Mouse (Mus musculus): ENCODE data around the gene Ksr1.

Ksr1 gene

GRCm38 (mm10) chr11:79067172-79067571 is 79.0 kb downstream of the Ksr1 start:
- no peak for DNase-seq (ENCODE audit: extremely low spot score, low spot score)

GRCm38 (mm10) chr11:79066191-79066530 is 80.0 kb downstream of the Ksr1 start:
- DNase-seq (ENCODE audit: extremely low spot score, low spot score), result no peak

GRCm38 (mm10) chr11:79065463-79066190 is 80.6 kb downstream of the Ksr1 start:
- no peak for DNase-seq (ENCODE audit: extremely low spot score, low spot score)

- DNase-seq (ENCODE audit: extremely low spot score, low spot score), result no peak
Measured at GRCm38 (mm10) chr11:79064311-79064710, 81.9 kb downstream of the Ksr1 start.

GRCm38 (mm10) chr11:79063616-79064015 is 82.6 kb downstream of the Ksr1 start:
- no peak for DNase-seq (ENCODE audit: extremely low spot score, low spot score)

GRCm38 (mm10) chr11:79062897-79063296 is 83.3 kb downstream of the Ksr1 start:
- no peak for DNase-seq (ENCODE audit: extremely low spot score, low spot score)

GRCm38 (mm10) chr11:79061839-79062238 is 84.4 kb downstream of the Ksr1 start:
- DNase-seq (ENCODE audit: extremely low spot score, low spot score), result no peak

- DNase-seq (ENCODE audit: extremely low spot score, low spot score), result no peak
Measured at GRCm38 (mm10) chr11:79059850-79060249, 86.4 kb downstream of the Ksr1 start.

- DNase-seq (ENCODE audit: extremely low spot score, low spot score), result no peak
Measured at GRCm38 (mm10) chr11:79059062-79059461, 87.1 kb downstream of the Ksr1 start.

GRCm38 (mm10) chr11:79058610-79059009 is 87.6 kb downstream of the Ksr1 start:
- no peak for DNase-seq (ENCODE audit: extremely low spot score, low spot score)

- no peak for DNase-seq (ENCODE audit: extremely low spot score, low spot score)
Measured at GRCm38 (mm10) chr11:79057809-79058208, 88.4 kb downstream of the Ksr1 start.

GRCm38 (mm10) chr11:79056891-79057290 is 89.3 kb downstream of the Ksr1 start:
- no peak for DNase-seq (ENCODE audit: extremely low spot score, low spot score)

- DNase-seq (ENCODE audit: extremely low spot score, low spot score), result no peak
Measured at GRCm38 (mm10) chr11:79056027-79056426, 90.2 kb downstream of the Ksr1 start.

- DNase-seq (ENCODE audit: extremely low spot score, low spot score), result no peak
Measured at GRCm38 (mm10) chr11:79055161-79055560, 91.0 kb downstream of the Ksr1 start.

- no peak for DNase-seq (ENCODE audit: extremely low spot score, low spot score)
Measured at GRCm38 (mm10) chr11:79054161-79055152, 91.8 kb downstream of the Ksr1 start.

- DNase-seq (ENCODE audit: extremely low spot score, low spot score), result no peak
Measured at GRCm38 (mm10) chr11:79053437-79053836, 92.8 kb downstream of the Ksr1 start.

GRCm38 (mm10) chr11:79052769-79053168 is 93.4 kb downstream of the Ksr1 start:
- DNase-seq (ENCODE audit: extremely low spot score, low spot score), result no peak

GRCm38 (mm10) chr11:79051522-79051921 is 94.7 kb downstream of the Ksr1 start:
- DNase-seq (ENCODE audit: extremely low spot score, low spot score), result no peak

- DNase-seq (ENCODE audit: extremely low spot score, low spot score), result no peak
Measured at GRCm38 (mm10) chr11:79050781-79051507, 95.3 kb downstream of the Ksr1 start.

GRCm38 (mm10) chr11:79048906-79049305 is 97.3 kb downstream of the Ksr1 start:
- DNase-seq (ENCODE audit: extremely low spot score, low spot score), result no peak

- DNase-seq (ENCODE audit: extremely low spot score, low spot score), result no peak
Measured at GRCm38 (mm10) chr11:79047180-79047727, 99.0 kb downstream of the Ksr1 start.

All from neural tube, embryonic 10.5 days (tissue).